Mouse (Mus musculus): ENCODE measurements around the gene Lyrm9. TPM values are rescaled to one million over a fixed set of nuclear protein-coding genes. Genes with fewer than 3 reads are reported as not detected.

Lyrm9 gene
- polyA plus RNA-seq, 1 experiment from 2014 or later, result 21.4 TPM

- Histone ChIP-seq H3K36me3 (no peaks in the 10 kb centered on the region), H3K4me2 (no peak overlapping the region), H3K9me3 (replicated peaks) (no peaks in the 10 kb centered on the region), H3K4me1 (replicated peaks) (peaks cover 16% of the 10 kb centered on the region), H3K27ac (no peak overlapping the region), H3K4me3 (replicated peaks) (no peak overlapping the region), H3K9ac (no peak overlapping the region), H3K27me3 (no peaks in the 10 kb centered on the region)
- DNase-seq, result no peak
- 71% methylated on average over 11 of the region's 11 CpGs for WGBS (ENCODE audit: insufficient replicate concordance)
- ATAC-seq (ENCODE audit: low read depth), result no peak
Measured at GRCm38 (mm10) chr11:78817311-78818022, 8.9 kb upstream of the Lyrm9 start.

GRCm38 (mm10) chr11:78820337-78821000 lies 5.9 kb upstream of the Lyrm9 start:
- no peak for DNase-seq
- Histone ChIP-seq H3K4me3 (replicated peaks) (no peak overlapping the region), H3K9me3 (replicated peaks) (no peaks in the 10 kb centered on the region), H3K4me1 (replicated peaks) (peaks cover 10% of the 10 kb centered on the region), H3K36me3 (no peaks in the 10 kb centered on the region), H3K9ac (no peak overlapping the region), H3K4me2 (no peak overlapping the region), H3K27ac (no peak overlapping the region), H3K27me3 (no peaks in the 10 kb centered on the region)
- no peak for ATAC-seq (ENCODE audit: low read depth)
- 46% methylated on average over 12 of the region's 12 CpGs for WGBS (ENCODE audit: insufficient replicate concordance)

GRCm38 (mm10) chr11:78822792-78823498 lies 3.4 kb upstream of the Lyrm9 start:
- no peaks in the 10 kb centered on the region for H3K27me3 ChIP-seq
- peaks cover 31% of the 10 kb centered on the region for H3K4me1 ChIP-seq (replicated peaks)
- no peaks in the 10 kb centered on the region for H3K36me3 ChIP-seq
- no peak overlapping the region for H3K9ac ChIP-seq
- no peak overlapping the region for H3K4me2 ChIP-seq
- no peak overlapping the region for H3K27ac ChIP-seq
- no peaks in the 10 kb centered on the region for H3K9me3 ChIP-seq (replicated peaks)
- DNase-seq (no peak), ATAC-seq (ENCODE audit: low read depth) (no peak)
- H3K4me3 ChIP-seq (replicated peaks), result no peak overlapping the region
- 42% methylated on average over 13 of the region's 13 CpGs for whole genome bisulfite sequencing (ENCODE audit: insufficient replicate concordance)

- DNase-seq (no peak), ATAC-seq (ENCODE audit: low read depth) (no peak)
- Histone ChIP-seq H3K4me2 (peak overlapping the region; percentile 81), H3K4me3 (replicated peaks) (peak overlapping the region; percentile 71; the same call in 1 of the 2 replicates), H3K4me1 (replicated peaks) (peaks cover 68% of the 10 kb centered on the region), H3K27me3 (no peaks in the 10 kb centered on the region), H3K9me3 (replicated peaks) (no peaks in the 10 kb centered on the region), H3K27ac (no peak overlapping the region), H3K36me3 (no peaks in the 10 kb centered on the region), H3K9ac (peak overlapping the region; percentile 82; the same call in 1 of the 2 replicates)
- WGBS (ENCODE audit: insufficient replicate concordance), result 59% methylated on average over 7 of the region's 7 CpGs
Measured at GRCm38 (mm10) chr11:78827546-78827945, 1.2 kb downstream of the Lyrm9 start.

GRCm38 (mm10) chr11:78828386-78828785 lies 2.0 kb downstream of the Lyrm9 start:
- Histone ChIP-seq H3K9ac (no peak overlapping the region), H3K27ac (no peak overlapping the region), H3K4me1 (replicated peaks) (peaks cover 77% of the 10 kb centered on the region), H3K36me3 (no peaks in the 10 kb centered on the region), H3K4me2 (no peak overlapping the region), H3K9me3 (replicated peaks) (no peaks in the 10 kb centered on the region), H3K4me3 (replicated peaks) (no peak overlapping the region), H3K27me3 (no peaks in the 10 kb centered on the region)
- no peak for ATAC-seq (ENCODE audit: low read depth)
- no peak for DNase-seq
- 51% methylated on average over 2 of the region's 2 CpGs for WGBS (ENCODE audit: insufficient replicate concordance)

- no peak for ATAC-seq (ENCODE audit: low read depth)
- H3K4me1 ChIP-seq (replicated peaks), result peaks cover 87% of the 10 kb centered on the region
- WGBS (ENCODE audit: insufficient replicate concordance), result 76% methylated on average over 6 of the region's 6 CpGs
- DNase-seq, result no peak
- no peak overlapping the region for H3K27ac ChIP-seq
- H3K4me3 ChIP-seq (replicated peaks), result no peak overlapping the region
- no peaks in the 10 kb centered on the region for H3K36me3 ChIP-seq
- H3K9ac ChIP-seq, result no peak overlapping the region; the same call in 1 of the 2 replicates
- H3K27me3 ChIP-seq, result no peaks in the 10 kb centered on the region
- no peaks in the 10 kb centered on the region for H3K9me3 ChIP-seq (replicated peaks)
- no peak overlapping the region for H3K4me2 ChIP-seq
Measured at GRCm38 (mm10) chr11:78829373-78829772, 3.0 kb downstream of the Lyrm9 start.

GRCm38 (mm10) chr11:78830180-78830579 lies 3.8 kb downstream of the Lyrm9 start:
- no peak for ATAC-seq (ENCODE audit: low read depth)
- DNase-seq, result no peak
- WGBS (ENCODE audit: insufficient replicate concordance), result 16% methylated on average over 8 of the region's 8 CpGs
- peaks cover 94% of the 10 kb centered on the region for H3K4me1 ChIP-seq (replicated peaks)
- peak overlapping the region; percentile 11; the same call in 1 of the 2 replicates for H3K4me2 ChIP-seq
- peak overlapping the region; percentile 98 for H3K27ac ChIP-seq
- H3K4me3 ChIP-seq (replicated peaks), result no peak overlapping the region
- H3K27me3 ChIP-seq, result no peaks in the 10 kb centered on the region
- peak overlapping the region; percentile 42 for H3K9ac ChIP-seq
- H3K36me3 ChIP-seq, result no peaks in the 10 kb centered on the region
- no peaks in the 10 kb centered on the region for H3K9me3 ChIP-seq (replicated peaks)

GRCm38 (mm10) chr11:78831716-78832115 lies 5.3 kb downstream of the Lyrm9 start:
- H3K4me2 ChIP-seq, result peak overlapping the region; percentile 68
- H3K9ac ChIP-seq, result peak overlapping the region; percentile 57
- no peak for ATAC-seq (ENCODE audit: low read depth)

GRCm38 (mm10) chr11:78832117-78832726 lies 5.8 kb downstream of the Lyrm9 start:
- H3K4me1 ChIP-seq (replicated peaks), result peaks cover 87% of the 10 kb centered on the region

More at GRCm38 (mm10) chr11:78831716-78832115, 5.3 kb downstream of the Lyrm9 start:
- H3K27me3 ChIP-seq, result no peaks in the 10 kb centered on the region
- H3K36me3 ChIP-seq, result no peaks in the 10 kb centered on the region
- H3K9me3 ChIP-seq (replicated peaks), result no peaks in the 10 kb centered on the region
- peaks cover 92% of the 10 kb centered on the region for H3K4me1 ChIP-seq (replicated peaks)
- H3K27ac ChIP-seq, result peak overlapping the region; percentile 98
- 77% methylated on average over 4 of the region's 4 CpGs for WGBS (ENCODE audit: insufficient replicate concordance)
- DNase-seq, result no peak
- no peak overlapping the region for H3K4me3 ChIP-seq (replicated peaks)

GRCm38 (mm10) chr11:78832816-78833314 lies 6.5 kb downstream of the Lyrm9 start:
- H3K9ac ChIP-seq, result peak overlapping the region; percentile 57
- 4% methylated on average over 13 of the region's 13 CpGs for WGBS (ENCODE audit: insufficient replicate concordance)
- H3K9me3 ChIP-seq (replicated peaks), result no peaks in the 10 kb centered on the region
- H3K4me1 ChIP-seq (replicated peaks), result peaks cover 85% of the 10 kb centered on the region
- DNase-seq, result peak; percentile 88
- H3K4me2 ChIP-seq, result peak overlapping the region; percentile 68
- H3K4me3 ChIP-seq (replicated peaks), result peak overlapping the region; percentile 36
- H3K36me3 ChIP-seq, result no peaks in the 10 kb centered on the region
- H3K27ac ChIP-seq, result peak overlapping the region; percentile 98
- ATAC-seq (ENCODE audit: low read depth), result peak; percentile 95
- H3K27me3 ChIP-seq, result no peaks in the 10 kb centered on the region

More at GRCm38 (mm10) chr11:78832117-78832726, 5.8 kb downstream of the Lyrm9 start:
- 45% methylated on average over 10 of the region's 10 CpGs for WGBS (ENCODE audit: insufficient replicate concordance)
- peak overlapping the region; percentile 68 for H3K4me2 ChIP-seq
- H3K9me3 ChIP-seq (replicated peaks), result no peaks in the 10 kb centered on the region
- DNase-seq (peak; percentile 62), ATAC-seq (ENCODE audit: low read depth) (peak; percentile 60)
- H3K4me3 ChIP-seq (replicated peaks), result peak overlapping the region; percentile 36
- H3K9ac ChIP-seq, result peak overlapping the region; percentile 57
- H3K36me3 ChIP-seq, result no peaks in the 10 kb centered on the region
- no peaks in the 10 kb centered on the region for H3K27me3 ChIP-seq
- peak overlapping the region; percentile 98 for H3K27ac ChIP-seq

- DNase-seq (no peak), ATAC-seq (ENCODE audit: low read depth) (no peak)
- no peak overlapping the region for H3K27ac ChIP-seq
- peaks cover 12% of the 10 kb centered on the region for H3K36me3 ChIP-seq
- H3K4me1 ChIP-seq (replicated peaks), result peaks cover 70% of the 10 kb centered on the region
- H3K27me3 ChIP-seq, result no peaks in the 10 kb centered on the region
- H3K4me3 ChIP-seq (replicated peaks), result no peak overlapping the region
- H3K4me2 ChIP-seq, result no peak overlapping the region
- no peak overlapping the region for H3K9ac ChIP-seq
- WGBS (ENCODE audit: insufficient replicate concordance), result 79% methylated on average over 4 of the region's 4 CpGs
- H3K9me3 ChIP-seq (replicated peaks), result no peaks in the 10 kb centered on the region
Measured at GRCm38 (mm10) chr11:78836486-78836885, 10.1 kb downstream of the Lyrm9 start.
